ENCODE assay signal across 11 mouse cellular contexts in genomic region chr12:84569976-84570693, GRCm38 (mm10). TPM values are rescaled to one million over a fixed set of nuclear protein-coding genes. Genes with fewer than 3 reads are reported as not detected.
A peak's percentile ranks its signal among the peaks of the same experiment; 100 is the strongest.
DNase-seq lines count a peak whose midpoint lies in the region; ATAC-seq and TF ChIP-seq lines count a peak whose summit lies in the region.
"Had no signal": no experiment of that assay in that cellular context is flagged by ENCODE, and none has a peak within 500 bp of the region (broad histone marks: within the 10 kb centered on the region; RNA-seq: fewer than 3 reads in every experiment).

No protein-coding gene starts in this region.

- no peaks in the 10 kb centered on the region for H3K36me3 ChIP-seq in heart, embryonic 13.5 days
- H3K36me3 ChIP-seq in forebrain, postnatal 0 days (ENCODE audit: insufficient read depth), result no peaks in the 10 kb centered on the region
- H3K36me3 ChIP-seq in midbrain, embryonic 14.5 days (ENCODE audit: control insufficient read depth, insufficient read depth, low read length), result no peaks in the 10 kb centered on the region

- intact Hi-C loops in left cerebral cortex, postnatal 14 days (cut with DNase I), result no loop called here

- H3K4me2 ChIP-seq in heart, embryonic 13.5 days, result peak overlapping the region; percentile 43
- H3K4me2 ChIP-seq in forebrain, postnatal 0 days (ENCODE audit: low read depth), result no peak overlapping the region
- no peak overlapping the region; the same call in 1 of the 2 replicates for H3K4me2 ChIP-seq in midbrain, embryonic 14.5 days (ENCODE audit: low read length)

- no peak overlapping the region for H3K27ac ChIP-seq in heart, embryonic 13.5 days (replicated peaks)
- no peak overlapping the region for H3K27ac ChIP-seq in forebrain, postnatal 0 days (ENCODE audit: low read depth, low read length)
- H3K27ac ChIP-seq in midbrain, embryonic 14.5 days (replicated peaks; ENCODE audit: low read depth, low read length), result no peak overlapping the region

- DNase-seq in heart, adult 8-10 months (ENCODE audit: low spot score), result no peak
- peak; percentile 17 for DNase-seq in R1 (ENCODE audit: low read depth, low spot score)
- peak; percentile 24 for DNase-seq in forebrain, postnatal 0 days
- peak; percentile 37 for DNase-seq in midbrain, embryonic 14.5 days
- no peak for DNase-seq in urinary bladder, adult 2 months (ENCODE audit: low spot score)
- no peak for DNase-seq in cerebellum, adult 18-20 months
- DNase-seq in left cerebral cortex, postnatal 14 days (ENCODE audit: low spot score in 2 of 2), result no peak

- H3K9ac ChIP-seq in heart, embryonic 13.5 days, result no peak overlapping the region
- H3K9ac ChIP-seq in forebrain, postnatal 0 days, result no peak overlapping the region
- H3K9ac ChIP-seq in midbrain, embryonic 14.5 days (replicated peaks; ENCODE audit: low read length), result no peak overlapping the region

- peaks cover 27% of the 10 kb centered on the region for H3K4me1 ChIP-seq in heart, embryonic 13.5 days
- H3K4me1 ChIP-seq in forebrain, postnatal 0 days (ENCODE audit: insufficient read depth), result no peaks in the 10 kb centered on the region
- no peaks in the 10 kb centered on the region; the same call in 1 of the 2 replicates for H3K4me1 ChIP-seq in midbrain, embryonic 14.5 days (ENCODE audit: control insufficient read depth, insufficient read depth, low read length)

- H3K4me3 ChIP-seq in heart, embryonic 13.5 days, result peak overlapping the region; percentile 33
- no peak overlapping the region for H3K4me3 ChIP-seq in forebrain, postnatal 0 days (ENCODE audit: low read depth, low read length)
- no peak overlapping the region for H3K4me3 ChIP-seq in midbrain, embryonic 14.5 days (replicated peaks; ENCODE audit: low read depth, low read length)

- peaks cover 95% of the 10 kb centered on the region for H3K27me3 ChIP-seq in heart, embryonic 13.5 days (replicated peaks)
- peaks cover 43% of the 10 kb centered on the region for H3K27me3 ChIP-seq in forebrain, postnatal 0 days (ENCODE audit: insufficient read depth, low read length)
- peaks cover 72% of the 10 kb centered on the region for H3K27me3 ChIP-seq in midbrain, embryonic 14.5 days (ENCODE audit: control insufficient read depth, insufficient read depth, low read length)

- no peak for ATAC-seq in heart, embryonic 13.5 days (ENCODE audit: extremely low read depth, insufficient number of reproducible peaks, low FRiP score, low TSS enrichment)
- ATAC-seq in forebrain, postnatal 0 days, result no peak
- ATAC-seq in midbrain, embryonic 14.5 days (ENCODE audit: low FRiP score, low TSS enrichment), result no peak
- ATAC-seq: intestine, postnatal 0 days had no signal

- H3K9me3 ChIP-seq in heart, embryonic 13.5 days, result no peaks in the 10 kb centered on the region
- H3K9me3 ChIP-seq in forebrain, postnatal 0 days (ENCODE audit: low read length), result no peaks in the 10 kb centered on the region
- H3K9me3 ChIP-seq in midbrain, embryonic 14.5 days (ENCODE audit: control insufficient read depth, low read length), result no peaks in the 10 kb centered on the region

- no peak for TF ChIP-seq CTCF in forebrain, postnatal 0 days (IDR thresholded peaks at IDR 0.05; ENCODE audit: low read depth)

- 2% methylated on average over 39 of the region's 40 CpGs for WGBS in heart, embryonic 13.5 days
- WGBS in forebrain, postnatal 0 days, result 1% methylated on average over 39 of the region's 40 CpGs
- under 1% methylated on average over 40 of the region's 40 CpGs for WGBS in midbrain, embryonic 14.5 days

RNA-seq across cellular contexts. Expression of gene Vsx2, which starts 0.6 kb away (rescaled TPM):
- not detected in 2 replicates for polyA plus RNA-seq in heart, embryonic 13.5 days (2015; fragmentation: Nextera tagmentation; extraction: Ambion mirVana)
- total RNA-seq in heart, adult 8-10 months (2022), result not detected
- total RNA-seq in forebrain, postnatal 0 days (2014; rRNA removed), result 0.46 and 0.67 TPM in 2 replicates
- polyA plus RNA-seq in forebrain, postnatal 0 days (2015; fragmentation: Nextera tagmentation; extraction: Ambion mirVana), result 0.05 and 0.10 TPM in 2 replicates
- polyA plus RNA-seq in midbrain, embryonic 14.5 days (2014; fragmentation: Nextera tagmentation; extraction: Ambion mirVana), result 2.7 and 4.0 TPM in 2 replicates
- polyA plus RNA-seq in urinary bladder, adult 2 months (2012; rRNA removed), result 0.01 TPM in 1 of 2 replicates, not detected in the other
- under 1 TPM; 0.17 to 0.24 TPM for total RNA-seq in left cerebral cortex, postnatal 14 days (2021)
- total RNA-seq: adrenal gland, adult 18-20 months had no signal
- polyA plus RNA-seq: intestine, postnatal 0 days; liver, embryonic 11.5 days had no signal

RNA-seq across cellular contexts. Expression of gene Abcd4, which starts 47.1 kb away (rescaled TPM):
- polyA plus RNA-seq in heart, embryonic 13.5 days (2015; fragmentation: Nextera tagmentation; extraction: Ambion mirVana), result 9.5 and 10.0 TPM in 2 replicates
- 1 to 10 TPM; 4.8 to 6.5 (median 6.0) TPM for total RNA-seq in heart, adult 8-10 months (2022)
- total RNA-seq in forebrain, postnatal 0 days (2014; rRNA removed), result 6.5 and 8.0 TPM in 2 replicates
- 3.9 and 6.7 TPM in 2 replicates for polyA plus RNA-seq in forebrain, postnatal 0 days (2015; fragmentation: Nextera tagmentation; extraction: Ambion mirVana)
- 8.6 and 8.7 TPM in 2 replicates for polyA plus RNA-seq in midbrain, embryonic 14.5 days (2014; fragmentation: Nextera tagmentation; extraction: Ambion mirVana)
- 31.0 and 39.8 TPM in 2 replicates for polyA plus RNA-seq in urinary bladder, adult 2 months (2012; rRNA removed)
- total RNA-seq in left cerebral cortex, postnatal 14 days (2021), result 10 to 100 TPM; 10.4 to 11.9 TPM

Comparison
In these comparisons a context has a peak if more than half of its experiments do, and no peak if none do; other contexts are left out.
1. DNase-seq: peak in R1 (single experiment), forebrain, postnatal 0 days (single experiment) and midbrain, embryonic 14.5 days (single experiment); none in heart, adult 8-10 months (single experiment), urinary bladder, adult 2 months (single experiment), cerebellum, adult 18-20 months (0 of 2) and left cerebral cortex, postnatal 14 days (0 of 2).